Mouse (Mus musculus) ovary, adult 18-20 months (tissue): ENCODE measurements around the gene Rpl5.
"Not testable (repeated sequence)": the region's sequence is repeated elsewhere in the genome, so short reads cannot be mapped to it uniquely, and the experiment has no call there.

Experiments
- DNase-seq: peaks from one replicate; pipeline ENCODE4 v3.0.0; 2022; ENCODE audit warnings: low spot score, mixed read lengths

The Rpl5 gene

DNA sequence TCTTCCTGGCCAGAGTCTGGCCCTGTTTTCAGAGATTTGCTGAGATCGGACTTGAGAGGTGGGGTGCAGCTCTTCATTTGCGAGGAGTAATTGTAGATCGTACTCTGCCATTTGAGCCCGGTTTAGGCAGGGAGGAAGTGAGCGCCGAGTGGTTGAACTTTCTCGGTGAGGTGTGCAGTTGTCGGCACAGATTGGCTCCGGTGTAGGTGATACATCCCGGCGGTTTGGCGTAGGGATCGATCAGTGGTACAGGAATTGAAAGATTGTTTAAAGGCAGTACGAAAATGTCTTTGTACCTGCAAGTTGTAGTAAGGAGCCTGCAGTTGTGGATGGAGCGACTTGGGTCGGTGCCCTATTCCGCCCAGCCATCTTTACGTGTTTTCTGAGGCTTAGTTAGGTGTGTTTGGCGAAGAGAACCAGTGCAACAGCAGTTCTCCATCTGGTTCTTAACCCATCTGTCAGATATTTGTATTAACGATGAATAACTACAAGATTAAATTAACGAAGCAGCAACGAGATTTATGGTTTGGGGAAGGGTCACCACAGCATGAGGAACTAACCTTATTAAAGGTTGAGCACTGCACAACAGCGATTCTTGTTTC lies 813 bp downstream of the Rpl5 start:
- no peak for DNase-seq

DNA sequence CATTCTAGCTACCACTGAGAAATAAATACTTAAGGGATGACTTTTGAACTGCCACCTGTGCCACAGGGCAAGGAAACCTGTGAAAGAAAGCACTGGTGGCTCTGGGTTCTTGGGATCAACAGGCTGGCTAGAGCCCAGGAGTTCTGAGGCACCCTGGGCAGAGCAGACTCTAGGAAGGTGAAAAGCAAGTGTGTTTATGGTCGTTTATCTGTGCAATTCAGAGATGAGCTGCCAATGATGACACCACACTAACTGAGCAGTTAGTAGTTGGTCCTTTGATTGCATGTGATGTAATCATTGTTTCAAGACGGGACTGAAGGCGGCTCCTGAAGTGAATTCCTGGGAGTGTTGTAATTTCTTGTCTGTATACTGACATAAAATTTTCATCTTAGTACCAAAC lies 4.0 kb downstream of the Rpl5 start:
- no peak for DNase-seq

DNA sequence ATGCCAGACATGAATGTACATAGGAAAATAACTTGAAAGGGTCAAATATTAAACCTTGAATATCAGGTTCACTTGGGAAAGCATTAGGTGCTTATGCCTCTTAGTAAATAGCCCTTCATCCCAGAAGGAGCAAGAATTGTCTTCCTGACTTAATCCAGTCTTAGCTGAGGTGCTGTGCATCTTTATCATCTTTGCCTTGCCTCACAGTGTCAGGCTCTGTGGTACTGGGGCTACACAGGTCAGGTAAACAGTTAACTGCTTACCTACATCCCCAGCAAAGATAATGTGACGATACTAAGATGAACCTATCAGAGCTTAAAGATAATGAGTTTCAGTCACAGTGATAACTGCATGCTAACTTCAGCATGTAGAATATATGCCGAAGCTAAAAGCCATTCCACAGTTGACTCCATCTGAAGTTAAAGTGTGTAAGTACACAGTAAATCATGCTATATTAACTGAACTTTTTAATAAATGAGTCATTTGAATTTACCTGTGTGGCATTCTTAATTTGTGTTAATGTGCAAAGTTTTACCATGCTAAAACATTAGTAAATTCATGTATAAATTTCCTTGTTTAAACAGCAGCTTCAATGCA lies 8.3 kb downstream of the Rpl5 start:
- no peak for DNase-seq

DNA sequence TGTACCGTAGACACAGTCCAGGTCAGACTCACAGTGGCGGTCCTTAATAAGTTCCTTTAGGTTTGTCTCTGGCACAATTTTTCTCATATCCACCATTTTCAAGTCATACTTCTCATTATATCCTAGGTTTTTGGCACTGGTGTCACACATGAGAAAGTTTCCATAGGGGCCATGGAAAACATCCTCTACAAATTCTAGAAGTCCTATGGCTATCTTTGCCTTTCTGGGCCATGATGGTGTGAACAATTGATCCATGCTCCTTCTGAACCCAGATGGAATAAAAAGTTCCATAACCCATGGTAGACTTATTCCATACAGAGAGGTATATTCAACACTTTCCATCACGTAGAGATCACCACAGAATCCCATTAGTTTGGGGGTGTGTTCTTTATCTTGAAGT lies 9.4 kb downstream of the Rpl5 start:
- DNase-seq = no peak

DNA sequence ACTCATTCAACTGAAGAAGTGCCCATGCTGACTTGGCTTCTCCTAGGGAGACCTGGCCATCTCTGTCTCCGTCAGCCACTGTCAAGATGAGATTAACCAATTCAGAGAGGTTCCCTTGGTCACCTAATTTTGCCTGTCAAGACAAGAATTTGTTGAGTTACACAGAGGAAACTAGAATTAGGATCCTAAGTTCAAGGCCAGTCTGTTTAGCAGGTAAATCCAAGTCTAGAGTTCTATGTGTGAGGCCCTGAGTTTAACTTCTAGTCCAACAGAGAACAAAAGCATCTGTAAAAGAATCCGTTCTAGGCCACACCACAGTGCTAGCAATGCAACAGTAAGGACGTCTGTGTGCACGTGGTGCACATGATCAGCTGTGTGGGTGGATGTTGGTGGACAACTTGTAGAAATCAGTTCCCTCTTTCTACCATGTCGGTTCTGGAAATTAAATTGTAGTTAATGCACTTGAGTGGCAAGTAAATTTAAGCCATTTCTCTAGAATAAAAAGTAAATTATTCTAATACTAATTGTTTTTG lies 9.8 kb downstream of the Rpl5 start:
- DNase-seq = no peak

DNA sequence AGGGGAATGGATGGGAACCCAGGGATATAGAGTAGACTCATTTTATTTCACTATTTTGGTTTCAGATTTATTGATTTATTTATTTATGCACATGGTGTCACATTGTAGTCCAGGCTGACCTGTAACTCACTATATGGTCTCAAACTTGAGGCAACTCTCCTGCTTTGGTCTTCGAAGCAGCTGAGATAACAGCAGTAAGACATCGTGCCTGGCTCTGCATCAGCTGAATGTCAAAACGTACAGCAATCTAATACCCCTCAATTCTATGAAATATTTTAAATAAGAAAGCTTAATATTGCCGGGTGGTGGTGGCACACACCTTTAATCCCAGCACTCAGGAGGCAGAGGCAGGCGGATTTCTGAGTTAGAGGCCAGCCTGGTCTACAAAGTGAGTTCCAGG lies 10.7 kb downstream of the Rpl5 start:
- DNase-seq = no peak

DNA sequence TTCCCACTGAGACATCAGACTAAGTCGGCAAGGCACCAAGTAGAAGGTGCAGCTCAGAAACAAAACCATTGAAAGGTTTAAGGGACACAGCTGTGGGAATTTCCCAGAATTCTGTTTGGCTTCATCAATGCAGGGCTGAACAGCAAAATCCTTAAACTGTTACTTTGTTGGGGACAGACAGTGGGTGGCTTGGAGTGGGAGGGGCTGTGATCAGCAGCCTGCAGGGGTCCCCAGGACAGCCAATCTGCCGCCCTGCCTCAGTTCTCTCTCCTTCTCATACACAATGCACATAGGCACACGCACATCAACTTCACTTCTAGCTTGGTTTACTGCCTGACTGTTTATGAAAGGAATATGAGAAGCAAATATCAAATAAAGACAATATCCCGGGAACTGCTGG lies 15.0 kb downstream of the Rpl5 start:
- DNase-seq = no peak

DNA sequence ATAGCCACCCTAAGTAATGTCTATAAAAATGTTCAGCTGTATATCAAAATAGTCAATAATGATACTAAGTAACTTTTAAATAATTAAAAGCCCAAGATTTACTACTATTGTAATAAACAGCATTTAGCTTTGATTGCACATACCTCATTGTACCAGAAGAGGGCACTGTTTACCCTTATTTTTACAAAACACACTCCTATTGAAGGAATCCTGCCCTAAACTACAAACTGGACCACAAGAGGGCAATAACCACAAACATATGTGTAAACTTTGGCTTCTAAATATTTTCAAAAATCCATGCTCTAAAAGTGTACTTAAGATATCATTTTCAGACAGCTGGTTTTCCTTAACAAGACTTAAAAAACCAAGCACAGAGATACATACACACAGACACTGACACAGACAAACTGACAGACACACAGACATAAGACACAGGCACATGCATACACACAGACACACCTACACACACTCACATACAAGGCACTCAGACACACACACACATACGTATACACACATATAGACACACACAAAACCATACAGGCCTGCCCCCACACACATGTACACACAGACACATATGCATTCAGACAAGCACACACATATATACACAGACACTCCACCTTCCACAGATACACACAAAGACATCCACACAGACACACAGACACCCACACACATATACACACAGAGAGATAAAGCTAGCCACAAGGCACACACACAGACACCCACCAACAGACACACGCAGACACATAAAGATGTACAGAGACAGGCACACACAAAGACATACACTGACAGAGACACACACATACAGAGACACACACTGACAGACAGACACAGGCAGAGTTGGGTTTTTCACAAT lies 21.3 kb downstream of the Rpl5 start:
- no peak for DNase-seq

DNA sequence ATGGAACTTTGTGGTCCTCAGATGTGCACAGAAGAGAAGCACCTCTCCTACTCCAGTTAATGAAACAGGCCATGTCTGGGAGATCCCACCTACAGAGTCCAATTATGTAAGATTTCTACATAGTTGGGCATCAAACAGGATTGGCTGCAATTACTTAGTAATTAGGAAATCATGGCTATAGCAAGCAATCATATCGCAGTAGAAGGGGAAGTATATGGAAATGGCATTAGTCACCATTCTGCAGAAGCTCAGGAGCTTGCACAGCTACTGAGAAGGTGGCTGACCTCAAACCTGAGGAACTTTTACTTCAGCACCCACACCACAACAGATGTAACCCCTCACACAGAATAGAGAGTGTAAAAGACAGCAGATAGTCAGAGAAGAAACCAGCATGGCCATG lies 22.5 kb downstream of the Rpl5 start:
- DNase-seq = no peak

DNA sequence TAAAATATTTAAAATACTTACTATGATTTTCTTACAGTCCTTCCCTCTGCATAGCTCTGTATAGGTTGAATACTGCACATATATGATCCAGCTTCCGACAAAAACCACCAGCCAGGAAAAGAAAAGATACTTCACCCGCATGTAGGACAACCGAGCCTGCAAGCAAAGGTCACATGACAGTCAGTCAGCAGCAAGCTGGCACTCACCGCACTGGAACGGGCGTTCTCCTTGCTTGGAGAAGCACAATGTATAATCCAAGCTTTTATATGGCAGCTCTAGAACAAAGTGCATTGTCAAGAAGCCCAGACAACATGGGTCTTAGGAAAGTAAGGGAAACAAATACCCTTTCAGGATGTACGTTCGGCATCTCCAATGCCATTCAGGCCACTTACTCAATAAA lies 24.3 kb downstream of the Rpl5 start:
- no peak for DNase-seq

DNA sequence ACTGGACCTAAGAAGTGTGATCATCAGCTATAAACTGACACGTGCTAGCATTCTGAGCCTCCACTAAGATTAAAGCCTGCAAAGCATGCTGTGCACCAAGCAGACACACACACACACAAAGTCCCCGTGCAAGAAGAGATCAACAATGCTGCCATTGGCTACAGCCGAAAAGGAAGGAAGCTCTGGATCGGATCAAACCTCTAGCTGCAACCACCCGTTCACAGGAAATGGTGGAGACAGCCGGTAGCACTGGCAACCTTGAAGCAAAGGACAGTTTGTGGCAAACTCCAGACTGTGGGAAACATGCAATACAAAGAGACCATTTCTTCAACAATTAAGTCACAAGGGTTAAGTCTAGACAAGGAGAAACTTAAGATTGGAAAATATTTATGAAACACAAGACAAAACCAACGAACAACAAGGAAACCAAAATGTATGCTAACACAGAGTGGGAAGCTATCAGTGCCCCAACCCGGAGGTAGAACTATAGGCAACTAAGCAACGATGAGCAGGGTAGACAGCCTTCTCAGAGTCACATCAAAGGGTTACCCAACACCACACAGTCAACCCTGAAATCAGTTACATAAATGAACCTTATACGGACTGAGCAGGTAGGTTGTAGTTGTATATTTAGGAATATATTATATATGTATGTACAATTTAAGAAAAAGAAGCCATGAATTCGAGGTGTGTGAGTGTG lies 26.4 kb downstream of the Rpl5 start:
- no peak for DNase-seq

DNA sequence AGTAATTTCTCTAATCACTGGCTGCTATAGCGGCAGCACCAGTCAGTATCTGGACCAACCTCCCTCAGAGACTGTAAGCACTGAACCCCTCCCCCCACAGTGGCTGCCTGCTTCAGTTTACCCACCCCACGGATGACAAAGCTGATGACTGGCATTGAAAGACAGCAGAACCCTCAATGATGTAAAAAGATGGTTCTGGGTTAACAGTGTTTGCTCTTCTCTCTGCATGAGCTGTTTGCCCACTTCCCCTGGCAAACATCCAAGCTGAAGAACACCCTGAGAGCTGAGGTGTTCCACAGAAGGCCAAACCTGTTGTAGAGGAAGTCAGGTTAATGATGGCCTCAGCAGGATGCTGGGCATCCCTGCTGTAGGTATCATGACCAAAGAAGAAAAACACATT lies 32.3 kb downstream of the Rpl5 start:
- no peak for DNase-seq

DNA sequence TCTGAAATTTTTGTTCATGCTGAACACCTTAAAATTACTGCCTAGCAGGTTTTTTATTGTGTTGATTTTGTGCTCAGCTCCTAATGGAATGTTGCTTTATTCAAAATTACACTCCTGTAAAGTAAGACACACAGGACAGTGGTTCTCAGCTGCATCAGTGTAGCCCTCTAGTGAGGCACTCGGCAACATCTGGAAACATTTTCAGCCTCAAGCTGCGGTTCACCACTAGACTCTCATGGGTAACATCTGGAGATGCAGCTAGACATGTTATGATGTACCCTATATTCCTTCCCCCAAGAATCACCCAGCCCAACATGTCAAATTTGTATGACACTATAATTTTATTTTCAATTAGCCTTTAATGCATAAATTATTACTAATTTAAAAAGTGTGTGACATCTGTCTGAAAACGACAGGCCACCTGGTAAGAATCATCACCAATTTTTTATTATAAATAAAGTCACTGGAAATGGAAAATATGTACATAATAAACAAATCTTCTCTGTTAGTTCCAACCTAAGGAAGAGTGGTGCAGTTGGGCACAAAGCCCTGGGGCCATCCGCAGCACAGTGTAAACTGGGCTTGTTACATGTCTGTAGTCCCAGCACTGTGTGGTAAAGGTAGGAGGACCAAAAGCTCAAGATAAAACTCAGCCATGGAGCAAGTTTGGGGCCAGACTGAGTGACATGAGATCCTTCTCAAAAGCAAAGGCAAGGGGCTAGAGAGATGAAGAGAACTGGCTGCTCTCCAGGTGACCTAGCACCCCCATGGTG lies 33.1 kb downstream of the Rpl5 start:
- no peak for DNase-seq

DNA sequence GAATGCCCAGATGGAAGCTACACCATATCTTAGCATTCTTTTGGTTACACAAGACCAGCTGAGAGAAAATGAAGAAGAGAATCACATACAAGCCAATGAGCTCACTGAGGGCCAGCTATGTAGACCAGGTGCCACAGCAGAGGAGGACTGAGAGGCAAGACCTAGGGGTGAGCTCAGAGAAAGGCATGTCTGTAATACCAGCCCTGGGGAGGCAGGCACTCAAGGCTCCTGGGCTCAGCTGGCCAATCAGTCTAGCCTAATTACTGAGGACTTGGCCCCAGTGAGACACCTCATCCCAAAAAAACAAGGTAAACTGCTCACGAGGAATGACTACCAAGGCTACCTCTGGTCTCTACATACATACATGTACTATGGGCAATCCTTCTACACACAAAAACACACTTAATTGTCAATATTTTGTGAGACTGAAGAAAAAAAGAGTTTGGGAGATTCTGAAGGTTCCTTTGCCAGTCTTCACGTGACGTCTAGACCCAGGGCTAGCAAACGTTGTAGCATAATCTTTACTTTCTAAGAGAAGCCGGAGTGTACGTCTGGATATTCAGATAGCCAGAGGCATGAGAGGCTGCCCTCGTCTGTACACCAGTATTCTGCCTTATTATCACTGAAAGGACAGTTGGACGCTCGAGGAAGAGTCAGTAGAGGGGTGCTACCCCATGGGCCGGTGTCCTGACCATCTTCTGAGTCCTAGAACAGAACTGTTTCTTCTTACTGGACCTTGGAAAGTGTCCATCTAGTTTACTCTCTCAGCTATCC lies 34.7 kb downstream of the Rpl5 start:
- no peak for DNase-seq

DNA sequence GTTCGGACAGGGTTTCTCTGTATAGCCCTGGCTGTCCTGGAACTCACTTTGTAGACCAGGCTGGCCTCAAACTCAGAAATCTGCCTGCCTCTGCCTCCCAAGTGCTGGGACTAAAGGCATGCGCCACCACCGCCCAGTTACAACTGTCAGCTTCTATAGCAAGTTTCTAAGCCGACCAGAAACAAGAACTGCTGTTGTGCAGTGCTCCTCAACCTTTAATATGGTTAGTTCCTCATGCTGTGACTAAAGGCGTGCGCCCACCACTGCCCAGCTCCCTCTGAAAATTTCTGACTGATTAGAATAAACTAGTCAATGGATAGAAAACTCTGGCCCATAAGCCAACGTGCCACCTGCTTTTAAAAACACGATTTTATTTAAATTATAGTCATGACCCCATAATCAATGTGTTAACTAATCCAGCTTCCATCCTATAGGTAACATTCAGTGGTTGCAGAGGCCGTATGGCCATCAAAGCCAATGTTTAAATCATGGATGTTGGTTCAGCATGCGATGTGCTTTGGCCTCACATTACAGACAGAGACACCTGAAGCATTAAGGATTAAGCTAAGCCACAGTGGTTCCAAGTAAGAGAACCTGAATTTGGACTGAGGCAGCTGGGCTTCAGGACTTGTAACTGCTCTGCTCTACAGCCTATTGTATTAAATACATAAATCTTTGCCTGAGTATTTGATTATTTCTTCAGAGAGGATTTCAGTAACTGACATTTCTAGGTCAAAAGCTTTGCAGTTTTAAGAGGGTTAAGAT lies 36.5 kb downstream of the Rpl5 start:
- no peak for DNase-seq

DNA sequence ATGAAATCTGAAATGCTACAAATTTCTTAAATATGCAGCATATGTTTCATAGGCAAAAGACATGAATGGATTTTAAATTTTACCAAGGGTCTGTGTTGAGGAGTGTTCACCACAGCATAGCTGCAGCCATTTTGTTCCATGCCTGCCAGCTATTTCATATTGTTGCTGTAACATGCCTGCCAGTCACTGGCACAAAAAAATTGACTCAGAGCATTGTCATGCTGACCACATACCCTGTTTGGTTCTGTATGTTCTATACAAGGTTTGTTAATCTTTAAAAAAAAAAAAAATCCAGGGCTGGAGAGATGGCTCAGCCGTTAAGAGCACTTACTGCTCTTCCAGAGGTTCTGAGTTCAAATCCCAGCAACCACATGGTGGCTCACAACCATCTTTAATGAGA lies 38.2 kb downstream of the Rpl5 start:
- not testable (repeated sequence) for DNase-seq

DNA sequence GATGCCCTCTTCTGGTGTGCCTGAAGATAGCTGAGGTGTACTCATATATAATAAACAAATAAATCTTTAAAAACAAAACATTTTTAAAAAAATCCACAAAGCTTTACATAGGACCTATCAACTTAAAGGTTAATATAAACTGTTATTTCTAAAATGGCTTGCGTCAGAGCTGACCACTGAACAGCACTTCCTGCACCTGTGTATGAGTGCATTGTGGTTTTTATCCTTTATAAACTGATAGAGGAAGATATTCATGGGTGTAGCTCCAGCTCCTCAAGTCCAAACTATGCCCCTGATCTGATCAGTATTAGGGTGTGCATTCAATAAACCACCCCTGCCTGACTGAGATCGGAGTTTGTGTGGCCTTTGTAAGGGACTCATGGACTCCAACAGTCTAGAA lies 38.6 kb downstream of the Rpl5 start:
- no peak for DNase-seq

DNA sequence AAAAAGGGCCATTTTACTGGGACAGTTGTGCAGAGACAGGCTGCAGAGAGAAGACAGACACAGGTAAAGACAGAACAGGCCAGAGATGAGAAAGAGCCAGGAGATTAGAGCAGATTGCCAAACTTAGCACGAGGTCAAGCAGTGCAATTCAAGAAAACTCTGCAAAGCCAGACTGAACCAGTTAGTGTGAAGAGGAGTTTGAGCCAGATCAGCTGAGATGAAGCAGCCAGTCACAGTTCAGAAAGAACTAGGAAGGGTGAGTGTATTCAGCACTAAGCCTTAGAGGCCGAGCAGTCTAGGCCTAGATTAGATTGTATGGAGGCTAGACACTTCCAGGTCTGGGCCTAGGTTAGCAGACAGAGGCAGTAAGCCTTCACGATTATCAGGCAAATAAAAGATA lies 39.4 kb downstream of the Rpl5 start:
- DNase-seq = no peak

DNA sequence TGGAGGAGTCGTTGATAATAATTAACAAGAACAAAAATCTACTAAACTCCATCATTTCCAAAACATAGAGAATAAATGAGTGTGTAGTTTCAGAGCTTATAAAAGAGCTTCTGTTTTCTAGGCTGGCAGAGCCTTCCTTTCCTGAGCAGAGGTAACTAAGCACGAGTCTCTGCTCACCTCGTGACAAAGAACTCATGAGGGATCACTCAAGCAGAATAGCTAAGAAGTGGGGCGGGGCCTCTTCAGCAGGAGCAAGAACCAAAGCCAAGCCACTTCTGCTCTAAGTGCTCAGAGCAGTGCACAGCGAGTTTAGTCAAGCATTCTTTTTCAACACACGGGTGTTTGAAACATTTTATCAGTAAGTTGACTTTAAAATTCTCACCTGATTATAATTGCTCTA lies 40.9 kb downstream of the Rpl5 start:
- DNase-seq = no peak

DNA sequence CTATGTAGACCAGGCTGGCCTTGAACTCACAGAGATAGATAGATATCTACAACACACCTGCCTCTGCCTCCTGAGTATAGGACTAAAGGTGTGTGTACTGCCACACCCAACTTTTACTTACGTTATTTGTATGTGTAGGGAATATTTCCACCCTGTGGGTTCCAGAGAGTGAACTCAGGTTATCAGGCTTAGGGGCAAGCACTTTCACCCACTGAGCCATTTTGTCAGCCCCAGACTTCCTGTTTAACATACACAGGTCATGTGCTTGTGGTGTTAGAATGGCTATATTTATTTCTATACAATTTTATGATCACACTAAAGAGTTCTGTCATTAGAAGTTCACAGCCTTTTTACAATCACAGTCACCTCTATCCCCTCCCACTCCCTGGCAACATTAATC lies 42.6 kb downstream of the Rpl5 start:
- DNase-seq = no peak
